Mouse (Mus musculus): Measurements from ENCODE around the gene Ets1.

Ets1 gene

GRCm38 (mm10) chr9:32695492-32696190 is 59.6 kb downstream of the Ets1 start:
- peak; percentile 65 for DNase-seq

GRCm38 (mm10) chr9:32696259-32696658 is 60.2 kb downstream of the Ets1 start:
- DNase-seq, result no peak

- DNase-seq, result no peak
These were observed 60.7 kb downstream of the Ets1 start for GRCm38 (mm10) chr9:32696717-32697116.

- DNase-seq, result no peak
These were observed 61.5 kb downstream of the Ets1 start for GRCm38 (mm10) chr9:32697291-32698110.

GRCm38 (mm10) chr9:32698766-32699165 is 62.7 kb downstream of the Ets1 start:
- DNase-seq, result no peak

- DNase-seq, result no peak
These were observed 63.4 kb downstream of the Ets1 start for GRCm38 (mm10) chr9:32699391-32699841.

GRCm38 (mm10) chr9:32700091-32700905 is 64.3 kb downstream of the Ets1 start:
- no peak for DNase-seq

GRCm38 (mm10) chr9:32701126-32701997 is 65.3 kb downstream of the Ets1 start:
- no peak for DNase-seq

GRCm38 (mm10) chr9:32701998-32702305 is 65.9 kb downstream of the Ets1 start:
- DNase-seq, result no peak

- DNase-seq, result no peak
These were observed 66.9 kb downstream of the Ets1 start for GRCm38 (mm10) chr9:32702836-32703395.

GRCm38 (mm10) chr9:32703976-32704745 is 68.1 kb downstream of the Ets1 start:
- DNase-seq, result no peak

GRCm38 (mm10) chr9:32705827-32706478 is 69.9 kb downstream of the Ets1 start:
- DNase-seq, result no peak

GRCm38 (mm10) chr9:32707436-32707835 is 71.4 kb downstream of the Ets1 start:
- DNase-seq, result no peak

- no peak for DNase-seq
These were observed 72.5 kb downstream of the Ets1 start for GRCm38 (mm10) chr9:32708491-32708890.

- DNase-seq, result no peak
These were observed 73.3 kb downstream of the Ets1 start for GRCm38 (mm10) chr9:32709359-32709758.

- DNase-seq, result no peak
These were observed 74.0 kb downstream of the Ets1 start for GRCm38 (mm10) chr9:32709764-32710734.

GRCm38 (mm10) chr9:32710987-32711652 is 75.1 kb downstream of the Ets1 start:
- DNase-seq, result no peak

GRCm38 (mm10) chr9:32711768-32712167 is 75.7 kb downstream of the Ets1 start:
- DNase-seq, result no peak

GRCm38 (mm10) chr9:32712383-32712910 is 76.4 kb downstream of the Ets1 start:
- DNase-seq, result no peak

Data from cerebellum, adult 9-10 months (tissue).